Mouse (Mus musculus): Measurements from ENCODE around the gene Cntnap5a. TPM values are rescaled to one million over a fixed set of nuclear protein-coding genes. Genes with fewer than 3 reads are reported as not detected.

The Cntnap5a gene
- total and polyA plus RNA-seq, 3 experiments, result 0.02 TPM; not detected in 1

- H3K27me3 ChIP-seq (ENCODE audit: control insufficient read depth, insufficient read depth, low read length), result no peaks in the 10 kb centered on the region
- H3K4me3 ChIP-seq, result no peak overlapping the region
- H3K9ac ChIP-seq (ENCODE audit: low read depth, low read length), result no peak overlapping the region
- DNase-seq, result no peak
- 67% methylated on average over 2 of the region's 2 CpGs for WGBS
- TF ChIP-seq CTCF (IDR thresholded peaks at IDR 0.05) (no peak), POLR2A (IDR thresholded peaks at IDR 0.05; ENCODE audit: insufficient read depth, low read depth, low read length) (no peak), EP300 (IDR thresholded peaks at IDR 0.05; ENCODE audit: insufficient read depth, low read depth, low read length) (no peak)
- no peaks in the 10 kb centered on the region for H3K36me3 ChIP-seq (ENCODE audit: control insufficient read depth, insufficient read depth, low read length)
- H3K4me1 ChIP-seq (ENCODE audit: control insufficient read depth, insufficient read depth, low read length), result no peaks in the 10 kb centered on the region
- intact Hi-C loops (cut with DNase I), result no loop called here
- no peak overlapping the region for H3K27ac ChIP-seq
- no peaks in the 10 kb centered on the region for H3K79me2 ChIP-seq (replicated peaks; ENCODE audit: control insufficient read depth, insufficient read depth, low read length)
Measured at GRCm38 (mm10) chr1:116015768-116016167, 331.2 kb downstream of the Cntnap5a start.

DNA sequence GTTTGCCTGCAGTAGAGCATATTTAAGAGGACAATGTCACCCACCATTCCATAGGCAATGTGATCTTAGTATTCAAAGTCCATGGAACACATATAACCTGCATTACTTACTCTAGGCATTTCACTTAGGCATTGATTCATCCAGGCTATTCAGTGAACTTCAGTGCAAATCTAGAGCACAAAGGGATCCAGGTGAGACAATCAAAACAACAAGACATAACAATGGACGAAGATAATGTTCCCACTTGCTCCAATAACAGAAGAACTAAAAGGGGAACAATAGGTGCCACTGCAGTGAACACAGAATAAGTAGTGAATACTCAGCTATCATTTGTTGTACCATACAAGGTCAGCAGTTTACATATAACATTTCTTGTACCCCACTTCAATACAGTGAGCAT, 345.1 kb downstream of the Cntnap5a start:
- H3K4me3 ChIP-seq, result no peak overlapping the region
- DNase-seq, result no peak
- H3K27me3 ChIP-seq (ENCODE audit: control insufficient read depth, insufficient read depth, low read length), result no peaks in the 10 kb centered on the region
- no peak overlapping the region for H3K27ac ChIP-seq
- TF ChIP-seq POLR2A (IDR thresholded peaks at IDR 0.05; ENCODE audit: insufficient read depth, low read depth, low read length) (no peak), CTCF (IDR thresholded peaks at IDR 0.05) (no peak), EP300 (IDR thresholded peaks at IDR 0.05; ENCODE audit: insufficient read depth, low read depth, low read length) (no peak)
- no peaks in the 10 kb centered on the region for H3K36me3 ChIP-seq (ENCODE audit: control insufficient read depth, insufficient read depth, low read length)
- intact Hi-C loops (cut with DNase I), result no loop called here
- H3K9ac ChIP-seq (ENCODE audit: low read depth, low read length), result no peak overlapping the region
- no peaks in the 10 kb centered on the region for H3K79me2 ChIP-seq (replicated peaks; ENCODE audit: control insufficient read depth, insufficient read depth, low read length)
- H3K4me1 ChIP-seq (ENCODE audit: control insufficient read depth, insufficient read depth, low read length), result no peaks in the 10 kb centered on the region
- 60% methylated on average over 1 of the region's 1 CpGs for WGBS

DNA sequence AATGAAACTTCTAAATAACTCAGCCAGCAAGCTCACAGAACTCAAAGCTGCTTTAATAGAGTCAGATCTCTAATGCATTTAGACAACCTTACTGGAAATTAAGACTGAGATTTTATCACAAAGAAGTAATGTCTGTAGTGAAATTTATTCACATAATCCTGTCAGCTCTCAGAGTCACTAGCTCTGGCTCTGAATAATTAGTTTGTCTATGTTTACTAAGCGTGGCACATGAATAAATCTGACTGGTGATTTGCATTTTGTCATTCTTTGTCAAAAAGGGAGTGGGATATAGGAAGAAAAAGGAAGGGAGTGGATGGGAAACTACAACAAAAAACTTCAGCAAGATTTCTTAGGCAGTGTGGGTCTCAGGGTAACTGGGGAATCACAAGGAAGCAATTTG, 351.3 kb downstream of the Cntnap5a start:
- Histone ChIP-seq H3K4me3 (no peak overlapping the region), H3K27me3 (ENCODE audit: control insufficient read depth, insufficient read depth, low read length) (no peaks in the 10 kb centered on the region), H3K9ac (ENCODE audit: low read depth, low read length) (no peak overlapping the region), H3K27ac (no peak overlapping the region), H3K79me2 (replicated peaks; ENCODE audit: control insufficient read depth, insufficient read depth, low read length) (no peaks in the 10 kb centered on the region), H3K36me3 (ENCODE audit: control insufficient read depth, insufficient read depth, low read length) (no peaks in the 10 kb centered on the region), H3K4me1 (ENCODE audit: control insufficient read depth, insufficient read depth, low read length) (no peaks in the 10 kb centered on the region)
- TF ChIP-seq POLR2A (IDR thresholded peaks at IDR 0.05; ENCODE audit: insufficient read depth, low read depth, low read length) (no peak), CTCF (IDR thresholded peaks at IDR 0.05) (no peak), EP300 (IDR thresholded peaks at IDR 0.05; ENCODE audit: insufficient read depth, low read depth, low read length) (no peak)
- WGBS, result 36% methylated on average over 1 of the region's 1 CpGs
- intact Hi-C loops (cut with DNase I), result no loop called here
- no peak for DNase-seq

DNA sequence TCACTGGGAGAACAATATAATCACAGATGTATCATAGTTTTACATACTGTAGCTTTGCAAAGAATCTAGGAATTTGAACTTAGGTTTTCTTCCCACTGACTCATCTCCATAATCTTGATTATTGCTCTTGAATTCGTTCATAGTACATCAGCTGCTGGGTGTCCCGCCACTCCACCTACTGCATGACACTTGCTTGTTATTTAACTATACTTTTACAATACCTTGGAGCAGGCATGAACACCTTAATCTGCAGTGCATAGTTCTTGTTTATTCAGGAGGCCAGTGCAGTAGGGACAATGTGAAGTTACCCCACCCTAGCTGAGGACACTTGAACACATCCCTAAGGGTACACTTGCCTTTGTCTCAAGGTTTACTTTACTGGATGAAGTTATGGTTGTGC, 352.3 kb downstream of the Cntnap5a start:
- Histone ChIP-seq H3K27me3 (ENCODE audit: control insufficient read depth, insufficient read depth, low read length) (no peaks in the 10 kb centered on the region), H3K36me3 (ENCODE audit: control insufficient read depth, insufficient read depth, low read length) (no peaks in the 10 kb centered on the region), H3K4me1 (ENCODE audit: control insufficient read depth, insufficient read depth, low read length) (no peaks in the 10 kb centered on the region), H3K79me2 (replicated peaks; ENCODE audit: control insufficient read depth, insufficient read depth, low read length) (no peaks in the 10 kb centered on the region), H3K27ac (no peak overlapping the region), H3K4me3 (no peak overlapping the region), H3K9ac (ENCODE audit: low read depth, low read length) (no peak overlapping the region)
- no peak for TF ChIP-seq POLR2A (IDR thresholded peaks at IDR 0.05; ENCODE audit: insufficient read depth, low read depth, low read length)
- TF ChIP-seq CTCF (IDR thresholded peaks at IDR 0.05), result no peak
- no peak for TF ChIP-seq EP300 (IDR thresholded peaks at IDR 0.05; ENCODE audit: insufficient read depth, low read depth, low read length)
- DNase-seq, result no peak
- WGBS, result 63% methylated on average over 2 of the region's 2 CpGs
- intact Hi-C loops (cut with DNase I), result no loop called here

DNA sequence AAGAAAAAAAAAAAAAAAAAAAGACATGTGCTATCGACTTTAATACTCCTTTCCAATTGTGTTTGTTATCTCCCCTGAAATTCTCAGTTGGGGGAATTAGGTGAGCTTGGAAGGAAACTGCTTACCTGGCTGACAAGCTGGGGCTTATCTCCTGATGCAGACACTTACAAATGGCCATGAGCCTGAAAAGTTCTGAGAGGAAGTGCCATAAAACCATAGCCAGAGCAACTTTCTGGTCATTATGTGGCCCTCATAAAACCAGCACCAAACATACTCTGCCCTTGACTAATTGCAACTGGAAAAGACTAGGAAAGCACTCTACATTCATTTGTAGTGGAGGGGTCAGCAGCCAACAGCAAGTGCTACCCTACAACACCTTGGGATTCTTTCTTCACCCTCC, 359.5 kb downstream of the Cntnap5a start:
- H3K27ac ChIP-seq, result no peak overlapping the region
- TF ChIP-seq CTCF (IDR thresholded peaks at IDR 0.05) (no peak), EP300 (IDR thresholded peaks at IDR 0.05; ENCODE audit: insufficient read depth, low read depth, low read length) (no peak), POLR2A (IDR thresholded peaks at IDR 0.05; ENCODE audit: insufficient read depth, low read depth, low read length) (no peak)
- no peak overlapping the region for H3K9ac ChIP-seq (ENCODE audit: low read depth, low read length)
- no peaks in the 10 kb centered on the region for H3K4me1 ChIP-seq (ENCODE audit: control insufficient read depth, insufficient read depth, low read length)
- no peaks in the 10 kb centered on the region for H3K27me3 ChIP-seq (ENCODE audit: control insufficient read depth, insufficient read depth, low read length)
- no peak for DNase-seq
- H3K79me2 ChIP-seq (replicated peaks; ENCODE audit: control insufficient read depth, insufficient read depth, low read length), result no peaks in the 10 kb centered on the region
- intact Hi-C loops (cut with DNase I), result no loop called here
- no peaks in the 10 kb centered on the region for H3K36me3 ChIP-seq (ENCODE audit: control insufficient read depth, insufficient read depth, low read length)
- H3K4me3 ChIP-seq, result no peak overlapping the region
- WGBS, result 30% methylated on average over 1 of the region's 1 CpGs

- intact Hi-C loops (cut with DNase I), result no loop called here
- DNase-seq, result no peak
- TF ChIP-seq EP300 (IDR thresholded peaks at IDR 0.05; ENCODE audit: insufficient read depth, low read depth, low read length) (no peak), CTCF (IDR thresholded peaks at IDR 0.05) (no peak), POLR2A (IDR thresholded peaks at IDR 0.05; ENCODE audit: insufficient read depth, low read depth, low read length) (no peak)
- Histone ChIP-seq H3K4me1 (ENCODE audit: control insufficient read depth, insufficient read depth, low read length) (no peaks in the 10 kb centered on the region), H3K27ac (no peak overlapping the region), H3K27me3 (ENCODE audit: control insufficient read depth, insufficient read depth, low read length) (no peaks in the 10 kb centered on the region), H3K36me3 (ENCODE audit: control insufficient read depth, insufficient read depth, low read length) (no peaks in the 10 kb centered on the region), H3K9ac (ENCODE audit: low read depth, low read length) (no peak overlapping the region), H3K4me3 (no peak overlapping the region), H3K79me2 (replicated peaks; ENCODE audit: control insufficient read depth, insufficient read depth, low read length) (no peaks in the 10 kb centered on the region)
- 80% methylated on average over 3 of the region's 3 CpGs for WGBS
Measured at GRCm38 (mm10) chr1:116107010-116107723, 422.6 kb downstream of the Cntnap5a start.
